Mouse (Mus musculus) forebrain, embryonic 10.5 days (tissue): ENCODE results near the gene 1700025G04Rik. TPM values are rescaled to one million over a fixed set of nuclear protein-coding genes. Genes with fewer than 3 reads are reported as not detected.

Experiments used
- DNase-seq: peaks from one replicate; pipeline ENCODE4 v3.0.0-alpha.2; 2017; ENCODE audit warnings: low spot score; ENCODE audit errors: extremely low spot score
- H3K27ac ChIP-seq: fragments of 300-500 bp; sonication (generic); 2 replicates; pipeline ENCODE4 v1.5.1; 2016; ENCODE audit warnings: mild to moderate bottlenecking
- H3K27me3 ChIP-seq: fragments of 300-500 bp; sonication (generic); 2 replicates; pipeline ENCODE4 v1.6.1; 2016; ENCODE audit warnings: mild to moderate bottlenecking; ENCODE audit not compliant: poor library complexity, severe bottlenecking
- H3K36me3 ChIP-seq: fragments of 300-500 bp; sonication (generic); replicated peaks from 2 replicates; pipeline ENCODE4 v1.6.1; 2016; ENCODE audit warnings: mild to moderate bottlenecking, moderate library complexity
- H3K4me1 ChIP-seq: fragments of 300-500 bp; sonication (generic); 2 replicates; pipeline ENCODE4 v1.6.1; 2016
- H3K4me3 ChIP-seq: fragments of 300-500 bp; sonication (generic); 2 replicates; pipeline ENCODE4 v1.5.1; 2016; ENCODE audit warnings: mild to moderate bottlenecking, moderate library complexity
- H3K9me3 ChIP-seq: fragments of 300-500 bp; sonication (generic); 2 replicates; pipeline ENCODE4 v1.6.1; 2016; ENCODE audit warnings: mild to moderate bottlenecking, moderate library complexity
- WGBS: fragments of 180-500 bp; shearing (Covaris S2); methylation state at CpG from one replicate; pipeline ENCODE4 v1.1.7; 2016; 5-methylcytosine and 5-hydroxymethylcytosine counted together
- polyA plus RNA-seq: library from polyadenylated mRNA; unstranded; fragments of >200 nt; fragmentation: Nextera tagmentation; extraction: Ambion mirVana; gene quantifications from 2 replicates; pipeline ENCODE4 v1.2.1, GENCODE M21; 2016

1700025G04Rik gene
- polyA plus RNA-seq, 1 experiment from 2014 or later = 15.4 TPM

DNA sequence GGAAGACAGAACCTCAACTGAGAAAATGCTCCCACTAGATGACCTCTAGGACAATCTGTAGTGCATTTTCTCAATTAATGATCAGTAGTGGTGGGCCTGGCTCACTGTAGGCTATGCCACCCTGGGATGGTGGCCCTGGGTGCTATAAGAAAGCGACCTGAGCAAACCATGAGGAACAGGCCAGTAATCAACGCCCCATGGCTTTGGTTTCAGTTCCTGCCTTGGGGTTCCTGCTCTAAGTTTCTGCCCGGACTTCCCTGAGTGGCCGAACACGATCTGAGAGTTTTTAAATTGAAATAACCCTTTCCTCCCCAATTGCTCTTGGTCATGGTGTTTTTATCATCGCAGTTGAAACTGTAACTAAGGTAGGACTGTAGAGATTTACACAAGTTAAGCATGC, 69.1 kb downstream of the 1700025G04Rik start:
- H3K9me3 ChIP-seq = peaks cover 4% of the 10 kb centered on the region; the same call in 1 of the 2 replicates
- WGBS = 90% methylated on average over 6 of the region's 6 CpGs
- peaks cover 4% of the 10 kb centered on the region for H3K36me3 ChIP-seq
- no peak overlapping the region for H3K4me3 ChIP-seq
- H3K27ac ChIP-seq = no peak overlapping the region
- H3K4me1 ChIP-seq = no peaks in the 10 kb centered on the region
- no peaks in the 10 kb centered on the region for H3K27me3 ChIP-seq
- DNase-seq = no peak

DNA sequence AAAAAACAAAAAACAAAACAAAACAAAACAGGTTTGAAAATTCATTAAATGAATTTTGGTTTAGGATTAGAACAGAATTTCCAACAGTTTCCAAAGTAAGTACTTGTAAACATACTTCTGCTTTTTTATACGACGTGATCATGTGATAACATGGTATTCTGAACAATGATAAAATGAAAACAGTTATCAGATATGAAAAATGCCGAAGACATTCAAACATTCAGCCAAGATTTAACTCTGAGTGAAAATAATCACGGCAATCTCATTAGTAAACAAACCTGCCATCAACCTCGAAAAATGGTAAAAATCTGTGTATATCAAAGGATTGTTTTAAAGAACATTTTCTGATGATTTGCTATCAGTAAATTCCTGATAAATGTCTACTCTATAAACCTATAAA, 69.9 kb downstream of the 1700025G04Rik start:
- H3K4me3 ChIP-seq = no peak overlapping the region
- 0 out of 2 replicates have a peak, but pooled peaks cover 3% of the 10 kb centered on the region for H3K4me1 ChIP-seq
- H3K36me3 ChIP-seq = peaks cover 4% of the 10 kb centered on the region
- no peak overlapping the region for H3K27ac ChIP-seq
- H3K9me3 ChIP-seq = peaks cover 4% of the 10 kb centered on the region; the same call in 1 of the 2 replicates
- no peak for DNase-seq
- WGBS = 94% methylated on average over 5 of the region's 5 CpGs
- H3K27me3 ChIP-seq = no peaks in the 10 kb centered on the region

DNA sequence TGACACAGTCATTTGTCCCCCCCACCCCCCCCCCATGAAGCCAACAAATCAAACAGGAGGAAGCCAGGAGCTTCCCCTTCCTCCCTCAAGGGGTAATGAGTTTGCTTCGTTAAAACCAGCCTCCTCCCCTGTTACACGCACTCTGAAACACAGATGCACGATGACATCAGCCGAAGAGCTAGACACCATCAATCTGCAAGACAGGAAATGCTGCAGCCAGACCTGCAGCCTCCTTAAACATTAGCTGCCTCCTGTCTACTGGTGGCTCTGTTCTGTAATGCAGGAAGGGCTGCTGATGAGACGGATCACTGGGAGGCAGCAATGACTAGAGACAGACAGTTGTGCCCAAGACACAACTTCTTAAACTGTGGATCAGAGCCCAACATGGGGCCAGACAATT, 70.7 kb downstream of the 1700025G04Rik start:
- Histone ChIP-seq H3K4me1 (0 out of 2 replicates have a peak, but pooled peaks cover 3% of the 10 kb centered on the region), H3K4me3 (no peak overlapping the region), H3K36me3 (peaks cover 4% of the 10 kb centered on the region), H3K27me3 (no peaks in the 10 kb centered on the region), H3K27ac (no peak overlapping the region), H3K9me3 (peaks cover 4% of the 10 kb centered on the region; the same call in 1 of the 2 replicates)
- WGBS = 72% methylated on average over 5 of the region's 5 CpGs
- DNase-seq = no peak

DNA sequence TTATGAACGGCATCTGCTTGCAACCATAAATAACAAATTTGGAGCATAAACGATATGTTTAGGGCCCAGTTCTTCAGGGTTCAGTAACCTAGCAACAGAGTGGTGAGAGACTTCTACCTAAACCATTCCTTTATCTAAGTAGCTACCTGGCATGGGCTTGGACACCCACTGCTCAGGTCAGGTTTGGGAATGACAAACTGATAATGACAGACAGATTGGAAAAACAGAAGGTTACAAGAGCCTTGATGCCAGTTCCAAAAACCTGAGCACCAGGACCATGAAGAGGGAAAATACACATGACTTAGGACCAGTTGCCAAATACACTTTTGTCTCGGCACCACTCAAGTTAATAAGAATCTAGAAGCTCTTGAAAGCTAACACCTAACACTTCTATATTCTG, 71.6 kb downstream of the 1700025G04Rik start:
- no peak overlapping the region for H3K27ac ChIP-seq
- no peak for DNase-seq
- 82% methylated on average over 3 of the region's 3 CpGs for WGBS
- H3K4me3 ChIP-seq = no peak overlapping the region
- 0 out of 2 replicates have a peak, but pooled peaks cover 3% of the 10 kb centered on the region for H3K4me1 ChIP-seq
- H3K9me3 ChIP-seq = peaks cover 4% of the 10 kb centered on the region; the same call in 1 of the 2 replicates
- no peaks in the 10 kb centered on the region for H3K27me3 ChIP-seq
- peaks cover 4% of the 10 kb centered on the region for H3K36me3 ChIP-seq

DNA sequence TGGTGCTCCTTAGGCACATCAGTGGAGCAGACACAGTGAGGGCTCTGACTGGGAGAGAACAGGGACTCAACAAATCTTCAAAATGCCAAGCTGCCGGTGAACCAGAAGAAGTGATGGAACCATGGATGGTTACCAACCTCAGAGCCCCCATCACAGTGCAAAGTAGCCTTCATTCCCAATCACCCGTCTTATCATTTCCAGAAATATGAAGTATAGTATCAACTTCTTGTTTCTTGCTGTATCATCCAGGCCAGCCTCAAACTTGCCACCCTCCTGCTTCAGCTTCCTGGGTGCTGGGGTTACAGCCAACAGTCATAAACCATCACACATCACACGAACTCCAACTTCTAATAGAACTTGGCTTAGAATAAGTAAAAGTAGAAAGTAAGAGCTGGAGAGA, 73.3 kb downstream of the 1700025G04Rik start:
- Histone ChIP-seq H3K4me3 (no peak overlapping the region), H3K27me3 (no peaks in the 10 kb centered on the region), H3K4me1 (0 out of 2 replicates have a peak, but pooled peaks cover 3% of the 10 kb centered on the region), H3K9me3 (no peaks in the 10 kb centered on the region), H3K36me3 (no peaks in the 10 kb centered on the region; the same call in 1 of the 2 replicates), H3K27ac (no peak overlapping the region)
- 94% methylated on average over 3 of the region's 3 CpGs for WGBS
- no peak for DNase-seq

DNA sequence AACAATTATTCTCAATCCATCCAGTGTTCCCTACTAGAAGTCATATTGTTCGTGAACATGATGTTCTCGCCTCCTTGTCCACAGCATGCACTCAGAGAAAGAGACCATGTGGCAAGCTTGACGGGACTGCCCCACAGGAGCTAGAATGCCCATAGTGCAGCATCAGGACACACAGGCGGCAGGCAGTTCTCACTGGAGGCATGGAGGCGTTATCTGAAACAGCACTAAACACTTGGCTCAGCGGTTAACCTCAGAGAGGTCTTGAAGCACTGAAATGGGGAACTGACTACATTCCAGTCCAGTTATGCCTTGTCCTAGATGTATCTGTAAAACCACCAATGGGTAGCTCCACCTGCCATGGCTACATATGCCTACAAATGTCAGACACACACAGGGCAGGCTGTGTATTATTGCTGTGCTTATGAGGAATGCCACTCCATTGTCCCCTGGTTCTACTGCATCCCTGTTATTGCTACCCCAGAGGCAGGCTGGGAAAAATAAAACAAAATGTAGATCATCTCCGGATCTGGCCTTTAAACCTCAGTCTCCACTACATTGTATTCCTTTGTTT, 74.3 kb downstream of the 1700025G04Rik start:
- Histone ChIP-seq H3K4me1 (0 out of 2 replicates have a peak, but pooled peaks cover 3% of the 10 kb centered on the region), H3K4me3 (no peak overlapping the region), H3K9me3 (no peaks in the 10 kb centered on the region), H3K36me3 (no peaks in the 10 kb centered on the region), H3K27ac (no peak overlapping the region), H3K27me3 (no peaks in the 10 kb centered on the region)
- no peak for DNase-seq
- WGBS = 90% methylated on average over 7 of the region's 7 CpGs

DNA sequence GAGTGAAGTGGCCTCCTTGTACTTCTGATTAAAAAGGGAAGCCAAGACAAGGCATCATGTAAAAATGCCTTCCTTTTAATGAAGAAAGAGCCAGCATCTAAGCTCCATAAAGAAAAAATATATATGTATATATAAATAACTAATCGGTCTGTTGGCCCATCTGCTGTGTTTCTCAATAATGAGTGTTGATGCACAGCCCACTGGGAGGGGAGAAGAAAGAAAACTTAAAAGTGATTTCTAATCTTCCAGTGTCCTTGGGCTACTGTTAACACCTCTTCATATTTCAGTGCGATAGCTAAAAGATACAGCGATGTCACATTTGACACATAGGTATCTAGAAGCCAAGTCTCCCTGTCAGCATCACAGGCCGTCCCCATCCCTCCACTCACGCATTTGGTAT, 78.2 kb downstream of the 1700025G04Rik start:
- Histone ChIP-seq H3K4me3 (no peak overlapping the region), H3K36me3 (no peaks in the 10 kb centered on the region), H3K27ac (no peak overlapping the region), H3K27me3 (no peaks in the 10 kb centered on the region), H3K4me1 (peaks cover 9% of the 10 kb centered on the region; the same call in 1 of the 2 replicates), H3K9me3 (no peaks in the 10 kb centered on the region)
- DNase-seq = no peak
- WGBS = 96% methylated on average over 5 of the region's 5 CpGs

DNA sequence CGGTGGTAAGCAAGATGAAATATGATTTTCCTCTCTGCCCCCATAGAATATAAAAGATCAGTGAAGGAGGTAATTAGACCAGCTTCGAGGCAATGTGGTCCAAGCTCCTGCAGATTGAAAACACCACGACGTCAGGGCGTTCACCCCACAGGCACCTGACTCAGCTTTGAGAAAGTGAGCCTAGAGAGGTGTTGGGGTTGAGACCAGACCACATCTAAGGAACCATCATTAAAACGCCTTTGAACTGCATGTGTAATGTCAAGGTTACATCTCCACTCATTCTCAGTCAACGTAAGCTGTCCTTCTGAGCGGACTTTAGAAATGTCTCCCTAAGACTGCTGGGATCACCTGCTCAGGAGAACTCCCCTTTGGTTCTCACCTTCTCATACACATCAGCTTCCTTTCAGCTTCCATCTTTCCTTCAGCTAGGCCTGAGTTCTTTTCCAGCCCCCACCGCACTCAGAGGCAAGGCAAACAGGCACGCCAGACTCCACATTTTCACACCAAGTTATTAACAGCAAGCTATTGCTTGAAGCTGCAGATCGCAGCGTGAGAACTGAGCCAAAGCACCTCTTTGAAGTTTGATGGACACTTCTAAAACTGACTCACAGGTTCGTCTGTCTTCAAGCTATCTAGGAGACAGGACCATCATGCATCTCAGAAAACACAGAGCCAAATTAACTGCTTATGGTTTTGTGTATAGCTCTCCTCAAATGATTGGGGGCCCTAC, 79.5 kb downstream of the 1700025G04Rik start:
- 88% methylated on average over 13 of the region's 13 CpGs for WGBS
- H3K9me3 ChIP-seq = no peaks in the 10 kb centered on the region
- no peak overlapping the region for H3K4me3 ChIP-seq
- no peak overlapping the region for H3K27ac ChIP-seq
- DNase-seq = no peak
- H3K36me3 ChIP-seq = peaks cover 10% of the 10 kb centered on the region
- H3K4me1 ChIP-seq = peaks cover 6% of the 10 kb centered on the region; the same call in 1 of the 2 replicates
- no peaks in the 10 kb centered on the region for H3K27me3 ChIP-seq

DNA sequence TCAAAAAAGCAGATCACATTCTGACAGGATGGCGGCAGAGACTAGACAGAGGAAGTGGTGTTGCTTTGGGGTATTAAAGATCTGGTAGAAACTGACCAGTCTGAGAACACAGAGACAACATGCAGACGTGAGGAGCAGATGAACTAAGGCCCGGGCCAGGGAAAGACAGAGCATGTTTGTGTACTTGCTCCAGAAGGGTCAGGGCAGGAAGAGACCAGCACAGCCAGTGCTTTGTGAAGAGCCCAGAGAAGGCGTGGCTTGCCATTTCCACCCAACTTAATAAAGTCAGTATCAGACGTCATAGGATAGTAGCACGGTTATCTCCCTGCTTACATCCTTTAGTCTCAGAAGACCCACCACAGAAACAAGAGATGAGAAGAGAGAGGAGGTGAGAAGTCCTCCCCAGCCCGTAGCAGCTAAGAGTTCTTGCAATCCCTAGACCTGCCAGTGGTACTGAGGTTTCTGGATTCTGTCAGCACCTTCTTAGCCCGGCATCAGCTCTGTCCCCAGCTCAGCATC, 81.4 kb downstream of the 1700025G04Rik start:
- Histone ChIP-seq H3K4me3 (no peak overlapping the region), H3K9me3 (no peaks in the 10 kb centered on the region), H3K27me3 (no peaks in the 10 kb centered on the region), H3K36me3 (peaks cover 10% of the 10 kb centered on the region), H3K4me1 (peaks cover 6% of the 10 kb centered on the region; the same call in 1 of the 2 replicates), H3K27ac (no peak overlapping the region)
- no peak for DNase-seq
- WGBS = 62% methylated on average over 8 of the region's 8 CpGs

DNA sequence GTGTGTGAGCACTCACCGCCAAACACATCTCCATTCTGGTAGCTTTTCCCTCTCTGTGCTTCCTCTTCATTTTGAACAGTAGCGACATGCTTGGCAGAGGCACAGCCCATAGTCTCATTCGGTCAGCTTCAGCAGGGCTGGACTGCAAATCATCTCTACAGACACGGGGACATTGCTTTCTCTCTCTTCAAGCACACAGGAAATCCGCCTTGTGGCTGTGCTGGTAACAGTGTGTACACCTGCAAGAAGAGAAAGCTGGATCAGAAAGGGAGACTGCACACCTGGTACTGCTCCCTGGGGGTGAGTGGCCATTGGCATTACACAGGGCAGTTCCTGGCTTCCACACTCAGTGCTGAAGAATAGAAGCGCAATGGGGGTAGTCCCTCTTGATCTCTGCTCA, 83.4 kb downstream of the 1700025G04Rik start:
- Histone ChIP-seq H3K27ac (no peak overlapping the region), H3K9me3 (no peaks in the 10 kb centered on the region), H3K4me3 (no peak overlapping the region), H3K27me3 (no peaks in the 10 kb centered on the region), H3K4me1 (peaks cover 6% of the 10 kb centered on the region; the same call in 1 of the 2 replicates), H3K36me3 (peaks cover 10% of the 10 kb centered on the region)
- no peak for DNase-seq
- WGBS = 93% methylated on average over 6 of the region's 6 CpGs

DNA sequence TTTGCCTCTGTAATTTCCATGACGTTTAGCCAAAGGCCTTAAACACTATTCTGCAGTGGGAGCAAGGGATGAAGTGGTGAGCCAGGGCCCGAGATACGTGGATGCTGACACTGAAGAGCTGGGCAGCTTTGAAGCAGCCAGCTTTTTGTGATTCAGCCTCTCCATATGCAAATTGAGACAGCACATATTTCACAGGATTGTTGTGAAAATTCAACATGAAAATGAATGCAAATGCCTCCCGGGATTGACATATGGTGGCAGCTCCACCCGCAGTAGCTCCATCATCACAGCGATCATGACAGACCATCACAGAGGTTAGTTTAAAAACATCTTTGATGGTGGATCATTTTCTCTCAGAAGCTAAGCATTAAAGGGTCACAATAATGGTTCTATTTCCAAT, 85.4 kb downstream of the 1700025G04Rik start:
- Histone ChIP-seq H3K36me3 (peaks cover 10% of the 10 kb centered on the region), H3K27ac (no peak overlapping the region), H3K4me3 (no peak overlapping the region), H3K9me3 (no peaks in the 10 kb centered on the region), H3K4me1 (peaks cover 9% of the 10 kb centered on the region; the same call in 1 of the 2 replicates), H3K27me3 (no peaks in the 10 kb centered on the region)
- 89% methylated on average over 6 of the region's 6 CpGs for WGBS
- no peak for DNase-seq

DNA sequence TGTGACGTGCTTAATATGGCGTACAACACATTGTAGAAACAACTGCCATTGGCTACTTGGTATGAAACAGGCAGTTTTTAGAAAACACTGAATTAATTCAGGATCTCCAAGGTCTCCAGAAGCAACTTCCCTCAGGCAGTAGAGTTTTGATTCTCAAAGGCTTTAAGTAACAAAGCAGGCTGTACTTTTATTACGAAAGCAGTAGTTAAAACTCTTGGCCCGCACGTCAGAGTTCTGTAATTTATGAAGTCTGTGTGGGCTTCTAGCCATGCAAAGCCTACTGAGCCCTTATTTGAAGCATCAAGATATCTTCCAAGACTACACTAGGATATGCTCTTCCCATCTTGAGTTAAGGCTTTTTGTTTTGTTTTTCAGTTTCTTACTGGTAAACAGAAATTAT, 89.5 kb downstream of the 1700025G04Rik start:
- Histone ChIP-seq H3K4me1 (peaks cover 3% of the 10 kb centered on the region; the same call in 1 of the 2 replicates), H3K9me3 (no peaks in the 10 kb centered on the region), H3K4me3 (no peak overlapping the region), H3K27me3 (no peaks in the 10 kb centered on the region), H3K27ac (no peak overlapping the region), H3K36me3 (no peaks in the 10 kb centered on the region)
- no peak for DNase-seq
- WGBS = 84% methylated on average over 5 of the region's 5 CpGs

DNA sequence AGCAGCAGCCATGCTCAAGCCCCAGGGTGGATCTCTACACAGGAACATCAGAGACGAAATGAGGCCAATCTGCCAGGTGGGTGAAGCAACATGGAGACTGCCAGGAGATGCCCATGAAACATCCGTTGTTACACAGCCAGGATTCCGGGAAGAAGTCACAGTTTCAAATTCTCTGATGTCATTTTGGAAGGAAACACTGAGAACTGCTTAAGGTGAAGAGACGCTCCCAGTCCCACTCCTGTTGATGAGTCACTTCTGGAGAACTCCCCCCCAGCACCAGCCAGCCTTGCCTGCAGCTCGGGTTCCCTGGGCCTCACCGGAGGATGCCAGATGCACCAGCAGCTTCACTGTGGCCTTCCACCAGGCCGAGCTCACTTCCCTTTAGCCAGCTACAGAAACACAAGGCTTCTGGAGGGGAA, 90.5 kb downstream of the 1700025G04Rik start:
- WGBS = 82% methylated on average over 7 of the region's 7 CpGs
- Histone ChIP-seq H3K9me3 (no peaks in the 10 kb centered on the region), H3K4me1 (peaks cover 3% of the 10 kb centered on the region; the same call in 1 of the 2 replicates), H3K27ac (no peak overlapping the region), H3K4me3 (no peak overlapping the region), H3K27me3 (no peaks in the 10 kb centered on the region), H3K36me3 (no peaks in the 10 kb centered on the region)
- no peak for DNase-seq
